Mouse (Mus musculus) lung, embryonic 14.5 days (tissue): ENCODE data around the gene 9130019O22Rik. TPM values are rescaled to one million over a fixed set of nuclear protein-coding genes. Genes with fewer than 3 reads are reported as not detected.
A peak's percentile ranks its signal among the peaks of the same experiment; 100 is the strongest.

Experiments used
- ATAC-seq: fragments of 200-750 bp; cut with Nextera tagmentation; 2 replicates; pipeline ENCODE4 v1.8.0; 2017; ENCODE audit warnings: mild to moderate bottlenecking, moderate TSS enrichment, moderate library complexity; ENCODE audit not compliant: insufficient read depth
- DNase-seq: peaks from one replicate; pipeline ENCODE4 v3.0.0-alpha.2; 2015
- H3K27ac ChIP-seq: fragments of 300-500 bp; sonication (generic); 2 replicates; pipeline ENCODE4 v1.5.1; 2014; ENCODE audit warnings: low read depth, mild to moderate bottlenecking, moderate library complexity
- H3K27me3 ChIP-seq: fragments of 300-500 bp; sonication (generic); 2 replicates; pipeline ENCODE4 v1.6.1; 2014; ENCODE audit warnings: low read length, control low read depth; ENCODE audit not compliant: insufficient read depth
- H3K36me3 ChIP-seq: fragments of 300-500 bp; sonication (generic); 2 replicates; pipeline ENCODE4 v1.6.1; 2014; ENCODE audit warnings: control low read depth; ENCODE audit not compliant: insufficient read depth
- H3K4me1 ChIP-seq: fragments of 300-500 bp; sonication (generic); 2 replicates; pipeline ENCODE4 v1.6.1; 2014; ENCODE audit warnings: antibody characterized with exemption, control low read depth; ENCODE audit not compliant: insufficient read depth
- H3K4me2 ChIP-seq: fragments of 300-500 bp; sonication (generic); 2 replicates; pipeline ENCODE4 v1.6.1; 2014; ENCODE audit warnings: mild to moderate bottlenecking
- H3K4me3 ChIP-seq: fragments of 300-500 bp; sonication (generic); 2 replicates; pipeline ENCODE4 v1.5.1; 2014; ENCODE audit warnings: low read depth, low read length
- H3K9ac ChIP-seq: fragments of 300-500 bp; sonication (generic); 2 replicates; pipeline ENCODE4 v1.6.1; 2014
- H3K9me3 ChIP-seq: fragments of 300-500 bp; sonication (generic); 2 replicates; pipeline ENCODE4 v1.6.1; 2016; ENCODE audit warnings: low read depth, low read length, control low read depth
- CTCF ChIP-seq: IDR thresholded peaks from 2 replicates; pipeline ENCODE4 v1.5.1; 2016; ENCODE audit warnings: antibody characterized with exemption, low read depth
- WGBS: fragments of 180-500 bp; shearing (Covaris S2); extraction: QIAGEN DNeasy Blood & Tissue Kit; methylation state at CpG from one replicate; pipeline ENCODE4 v1.1.7; 2014; 5-methylcytosine and 5-hydroxymethylcytosine counted together
- polyA plus RNA-seq: library from polyadenylated mRNA; unstranded; fragments of >200 nt; fragmentation: Nextera tagmentation; extraction: Ambion mirVana; gene quantifications from 2 replicates; pipeline ENCODE4 v1.2.1, GENCODE M21; 2014

The 9130019O22Rik gene
- polyA plus RNA-seq, 1 experiment from 2014 or later, result 5.6 TPM

DNA sequence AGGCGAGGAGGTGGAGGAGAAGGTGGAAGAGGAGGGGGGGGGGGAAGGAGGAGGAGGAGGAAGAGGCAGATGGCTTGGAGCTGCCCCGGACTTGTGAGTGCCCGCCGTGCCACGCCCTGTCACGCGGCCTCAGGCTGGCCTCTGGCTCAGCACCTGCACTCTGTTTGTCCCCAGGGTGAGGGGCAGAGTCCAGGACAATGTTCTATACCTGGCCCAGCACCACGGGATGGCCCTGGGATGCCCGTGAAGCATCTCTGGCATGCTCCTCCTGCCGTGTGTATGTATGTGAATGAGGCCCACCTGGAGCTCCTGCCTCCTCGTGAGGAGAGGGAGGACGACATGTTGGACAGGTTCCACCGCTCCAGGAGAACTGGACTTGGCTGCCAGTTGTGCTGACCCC lies 25.5 kb downstream of the 9130019O22Rik start:
- Histone ChIP-seq H3K27me3 (peaks cover 10% of the 10 kb centered on the region; the same call in 1 of the 2 replicates), H3K9me3 (no peaks in the 10 kb centered on the region), H3K27ac (no peak overlapping the region), H3K4me1 (no peaks in the 10 kb centered on the region), H3K9ac (no peak overlapping the region), H3K4me2 (no peak overlapping the region), H3K4me3 (no peak overlapping the region), H3K36me3 (no peaks in the 10 kb centered on the region)
- 40% methylated on average over 13 of the region's 13 CpGs for WGBS
- TF ChIP-seq CTCF, result no peak
- ATAC-seq (peak; percentile 28; the same call in 1 of the 2 replicates), DNase-seq (no peak)

DNA sequence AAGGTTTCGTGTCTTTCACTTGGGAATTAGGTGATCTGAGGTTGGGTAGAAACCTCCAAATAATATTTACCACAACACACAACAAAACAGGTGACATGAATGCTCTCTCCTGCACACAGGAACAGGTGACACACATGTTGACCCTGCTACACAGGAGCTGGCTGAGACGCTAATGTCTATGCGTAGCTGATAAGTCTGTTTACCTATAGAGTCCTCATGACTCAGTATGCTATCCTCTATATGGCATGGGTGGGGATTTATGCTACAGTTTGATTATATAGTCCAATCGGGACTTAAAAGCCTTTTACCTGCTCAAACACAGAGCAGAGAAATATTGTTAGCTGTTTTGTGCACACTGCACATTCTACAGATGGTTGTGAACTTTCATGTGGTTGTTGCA lies 26.7 kb downstream of the 9130019O22Rik start:
- H3K27me3 ChIP-seq, result peaks cover 10% of the 10 kb centered on the region; the same call in 1 of the 2 replicates
- ATAC-seq, result no peak
- WGBS, result 49% methylated on average over 4 of the region's 4 CpGs
- no peak overlapping the region for H3K4me3 ChIP-seq
- H3K9me3 ChIP-seq, result no peaks in the 10 kb centered on the region
- H3K9ac ChIP-seq, result no peak overlapping the region
- H3K27ac ChIP-seq, result no peak overlapping the region
- no peaks in the 10 kb centered on the region for H3K36me3 ChIP-seq
- DNase-seq, result no peak
- H3K4me2 ChIP-seq, result no peak overlapping the region
- no peak for TF ChIP-seq CTCF
- no peaks in the 10 kb centered on the region for H3K4me1 ChIP-seq

DNA sequence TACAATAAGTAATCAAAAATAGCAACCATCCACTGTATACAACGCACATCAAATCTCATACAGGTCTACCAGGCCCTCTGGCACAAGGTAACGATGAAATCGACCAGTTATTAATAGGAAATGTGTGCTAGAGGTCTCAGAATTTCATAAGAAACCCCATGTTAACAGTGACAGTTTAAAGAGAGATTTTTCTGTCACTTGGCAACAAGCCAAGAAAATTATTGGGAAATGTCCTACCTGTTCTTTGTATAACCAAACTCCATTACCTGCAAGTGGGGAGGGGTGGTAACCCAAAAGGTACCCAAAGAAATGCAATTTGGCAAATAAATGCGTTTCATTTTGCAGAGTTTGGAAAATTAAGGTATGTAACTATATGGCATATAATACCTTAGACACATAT lies 28.5 kb downstream of the 9130019O22Rik start:
- ATAC-seq, result no peak
- Histone ChIP-seq H3K4me2 (no peak overlapping the region), H3K9me3 (no peaks in the 10 kb centered on the region), H3K4me3 (no peak overlapping the region), H3K9ac (no peak overlapping the region), H3K27me3 (peaks cover 3% of the 10 kb centered on the region; the same call in 1 of the 2 replicates), H3K4me1 (no peaks in the 10 kb centered on the region), H3K36me3 (no peaks in the 10 kb centered on the region), H3K27ac (no peak overlapping the region)
- no peak for TF ChIP-seq CTCF
- 66% methylated on average over 4 of the region's 4 CpGs for WGBS
- DNase-seq, result no peak

DNA sequence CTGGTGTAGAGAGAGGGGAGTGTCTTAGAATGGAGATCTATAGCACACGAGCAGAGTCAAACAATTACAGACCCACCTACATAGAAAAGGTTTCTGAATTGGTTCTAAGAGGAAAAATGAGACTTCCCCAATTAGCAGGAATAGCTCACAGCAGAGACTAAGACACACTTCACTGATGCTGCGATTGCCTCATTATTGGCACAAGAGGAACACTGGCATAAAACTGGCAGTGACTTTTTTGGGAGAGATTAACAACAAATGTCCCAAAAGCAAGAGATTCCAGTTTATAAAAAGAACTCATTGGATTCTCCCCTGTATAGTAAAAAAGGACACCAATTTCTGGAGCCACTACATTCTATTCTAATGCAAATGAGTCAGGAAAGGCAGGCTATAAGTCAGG lies 29.1 kb downstream of the 9130019O22Rik start:
- TF ChIP-seq CTCF, result no peak

DNA sequence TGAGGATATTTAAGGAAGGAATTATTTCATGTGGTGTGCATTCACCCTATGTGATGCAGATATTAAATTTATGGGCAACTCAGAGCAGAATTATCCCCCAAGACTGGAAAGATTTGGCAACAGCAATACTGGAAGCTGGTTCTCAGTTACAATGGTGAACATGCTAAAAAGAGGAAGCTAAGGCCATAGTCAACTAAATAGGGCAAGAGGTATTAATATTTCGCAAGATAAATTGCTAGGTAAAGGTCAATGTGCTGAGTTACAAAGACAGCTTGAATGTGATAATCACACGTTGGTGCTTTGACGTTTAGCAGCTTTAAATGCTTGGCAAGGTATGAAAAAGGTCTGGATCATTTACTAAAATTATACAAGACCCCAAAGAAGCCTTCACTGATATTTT lies 31.2 kb downstream of the 9130019O22Rik start:
- Histone ChIP-seq H3K27me3 (no peaks in the 10 kb centered on the region), H3K36me3 (no peaks in the 10 kb centered on the region), H3K9me3 (no peaks in the 10 kb centered on the region), H3K4me1 (no peaks in the 10 kb centered on the region), H3K4me3 (no peak overlapping the region), H3K4me2 (no peak overlapping the region), H3K9ac (no peak overlapping the region), H3K27ac (no peak overlapping the region)
- 53% methylated on average over 3 of the region's 3 CpGs for WGBS
- DNase-seq (no peak), ATAC-seq (no peak)
- no peak for TF ChIP-seq CTCF

More for the DNA sequence above, 29.1 kb downstream of the 9130019O22Rik start:
- no peaks in the 10 kb centered on the region for H3K27me3 ChIP-seq
- ATAC-seq (no peak), DNase-seq (no peak)
- no peak overlapping the region for H3K4me3 ChIP-seq
- H3K4me2 ChIP-seq, result no peak overlapping the region
- no peaks in the 10 kb centered on the region for H3K36me3 ChIP-seq
- 58% methylated on average over 2 of the region's 2 CpGs for WGBS
- H3K9me3 ChIP-seq, result no peaks in the 10 kb centered on the region
- no peaks in the 10 kb centered on the region for H3K4me1 ChIP-seq
- H3K27ac ChIP-seq, result no peak overlapping the region
- no peak overlapping the region for H3K9ac ChIP-seq

DNA sequence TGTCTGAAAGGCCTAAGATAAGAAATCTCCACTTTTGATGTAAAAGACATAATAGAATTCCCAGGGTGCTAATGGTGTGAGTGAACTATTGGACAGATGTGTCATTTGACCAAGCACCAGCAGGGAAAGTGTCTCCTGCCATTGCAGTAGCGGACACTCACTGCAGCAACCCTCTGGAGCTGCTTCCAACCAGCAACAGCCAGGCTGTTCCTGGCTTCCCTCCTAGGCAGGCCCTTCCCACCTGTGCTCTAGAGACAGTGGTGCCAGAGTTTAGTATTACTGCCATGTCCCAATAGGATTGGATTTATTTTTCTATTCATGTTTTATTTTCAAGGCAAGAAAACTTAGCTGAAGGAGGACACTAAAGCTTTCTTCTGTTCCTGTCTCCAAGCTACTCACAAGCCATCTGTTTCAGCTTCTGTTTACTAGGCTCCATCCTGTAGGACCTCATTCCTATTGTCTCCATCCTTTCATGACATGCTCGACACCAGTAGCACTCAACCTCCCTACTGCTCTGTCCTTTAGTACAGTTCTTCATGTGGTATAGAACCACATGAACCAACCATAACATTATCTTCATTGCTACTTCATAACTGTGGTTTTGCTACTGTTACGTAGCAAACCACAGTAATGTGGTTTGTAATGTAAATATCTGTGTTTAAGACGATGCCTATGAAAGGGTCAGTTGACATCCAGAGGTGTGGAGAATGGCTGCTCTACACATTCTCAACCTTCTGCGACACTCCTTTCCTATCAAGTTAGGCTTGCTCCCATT lies 35.5 kb downstream of the 9130019O22Rik start:
- no peak overlapping the region for H3K4me2 ChIP-seq
- DNase-seq (no peak), ATAC-seq (no peak)
- no peak for TF ChIP-seq CTCF
- H3K4me3 ChIP-seq, result no peak overlapping the region
- 72% methylated on average over 5 of the region's 5 CpGs for WGBS
- no peak overlapping the region for H3K9ac ChIP-seq
- H3K4me1 ChIP-seq, result 0 out of 2 replicates have a peak, but pooled peaks cover 4% of the 10 kb centered on the region
- no peaks in the 10 kb centered on the region for H3K36me3 ChIP-seq
- no peaks in the 10 kb centered on the region for H3K27me3 ChIP-seq
- no peaks in the 10 kb centered on the region for H3K9me3 ChIP-seq
- no peak overlapping the region for H3K27ac ChIP-seq

DNA sequence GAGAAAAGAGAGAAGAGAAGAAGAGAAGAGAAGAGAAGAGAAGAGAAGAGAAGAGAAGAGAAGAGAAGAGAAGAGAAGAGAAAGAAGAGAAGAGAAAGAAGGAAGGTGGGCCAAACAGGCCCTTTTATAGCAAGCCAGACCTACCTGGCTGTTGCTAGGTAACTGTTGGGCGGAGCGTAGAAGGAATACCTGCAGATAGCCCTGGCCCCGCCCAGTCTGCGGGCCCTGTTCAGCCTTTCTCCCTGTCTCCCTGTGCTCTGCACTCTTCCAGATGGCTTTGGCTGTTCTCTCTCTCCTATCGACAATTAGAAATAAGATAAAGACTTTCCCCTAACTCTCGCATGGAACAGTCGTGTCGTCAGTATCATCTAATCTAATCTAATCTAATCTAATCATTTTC lies 40.3 kb downstream of the 9130019O22Rik start:
- no peak for ATAC-seq
- H3K9ac ChIP-seq, result no peak overlapping the region
- WGBS, result 11% methylated on average over 8 of the region's 8 CpGs

More for the DNA sequence above, 40.3 kb downstream of the 9130019O22Rik start:
- Histone ChIP-seq H3K4me1 (0 out of 2 replicates have a peak, but pooled peaks cover 4% of the 10 kb centered on the region), H3K4me2 (peak overlapping the region; percentile 66), H3K27ac (peak overlapping the region; percentile 94; the same call in 1 of the 2 replicates), H3K36me3 (peaks cover 21% of the 10 kb centered on the region), H3K27me3 (no peaks in the 10 kb centered on the region), H3K9me3 (no peaks in the 10 kb centered on the region), H3K4me3 (peak overlapping the region; percentile 85)
- TF ChIP-seq CTCF, result no peak
- peak; percentile 74 for DNase-seq
